Mouse (Mus musculus): Measurements from ENCODE around the gene Gm10696. TPM values are rescaled to one million over a fixed set of nuclear protein-coding genes. Genes with fewer than 3 reads are reported as not detected.
"Not testable (repeated sequence)": the region's sequence is repeated elsewhere in the genome, so short reads cannot be mapped to it uniquely, and the experiment has no call there.

The Gm10696 gene
- 0.04 TPM in 1 of 2 replicates, not detected in the other for polyA plus RNA-seq (2012; rRNA removed)

DNA sequence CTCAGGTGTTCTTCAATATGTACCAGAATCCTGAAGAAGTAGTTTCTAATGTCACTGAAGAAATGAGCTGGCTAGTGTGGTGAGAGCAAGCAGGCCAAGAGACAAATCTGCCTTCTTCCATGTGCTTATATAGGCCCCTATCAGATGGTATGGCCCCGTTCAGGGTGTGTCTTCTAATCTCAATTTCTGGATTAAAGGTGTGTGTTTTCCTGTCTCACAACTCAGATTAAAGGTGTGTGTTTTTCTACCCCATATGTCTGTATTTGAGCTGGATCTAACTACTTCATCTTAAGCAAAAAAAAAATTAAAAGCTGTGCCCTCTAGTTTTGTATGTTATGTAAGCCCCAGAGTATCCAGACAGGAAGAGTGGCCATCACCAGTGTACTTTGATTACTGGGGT lies at the start of gene Gm10696:
Gm10696 (minus strand) TSS at position 101 of the 400 bp plus-strand sequence.
- WGBS: 93% methylated on average over 1 of the region's 1 CpGs
- H3K4me1 ChIP-seq (replicated peaks; ENCODE audit: control insufficient read depth, insufficient read depth, low read length); H3K4me3 ChIP-seq (ENCODE audit: control insufficient read depth, insufficient read depth, low read length); H3K36me3 ChIP-seq (ENCODE audit: control insufficient read depth, insufficient read depth, low read length); DNase-seq; H3K27me3 ChIP-seq (ENCODE audit: control insufficient read depth, insufficient read depth, low read length); H3K27ac ChIP-seq (ENCODE audit: control insufficient read depth, insufficient read depth, low read length): not testable (repeated sequence)

DNA sequence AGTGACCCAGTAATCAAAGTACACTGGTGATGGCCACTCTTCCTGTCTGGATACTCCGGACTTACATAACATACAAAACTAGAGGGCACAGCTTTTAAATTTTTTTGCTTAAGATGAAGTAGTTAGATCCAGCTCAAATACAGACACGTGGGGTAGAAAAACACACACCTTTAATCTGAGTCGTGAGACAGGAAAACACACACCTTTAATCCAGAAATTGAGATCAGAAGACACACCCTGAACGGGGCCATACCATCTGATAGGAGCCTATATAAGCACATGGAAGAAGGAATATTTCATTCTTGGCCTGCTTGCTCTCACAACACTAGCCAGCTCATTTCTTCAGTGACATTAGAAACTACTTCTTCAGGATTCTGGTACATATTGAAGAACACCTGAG lies 18.4 kb upstream of the Gm10696 start, which contains the start of gene Gm5286:
Gm5286 (plus strand) TSS at position 301 of the 400 bp plus-strand sequence.
- 95% methylated on average over 3 of the region's 4 CpGs for WGBS
- not testable (repeated sequence) for H3K36me3 ChIP-seq (ENCODE audit: control insufficient read depth, insufficient read depth, low read length); H3K27me3 ChIP-seq (ENCODE audit: control insufficient read depth, insufficient read depth, low read length); H3K27ac ChIP-seq (ENCODE audit: control insufficient read depth, insufficient read depth, low read length); H3K4me3 ChIP-seq (ENCODE audit: control insufficient read depth, insufficient read depth, low read length); H3K4me1 ChIP-seq (replicated peaks; ENCODE audit: control insufficient read depth, insufficient read depth, low read length); DNase-seq

DNA sequence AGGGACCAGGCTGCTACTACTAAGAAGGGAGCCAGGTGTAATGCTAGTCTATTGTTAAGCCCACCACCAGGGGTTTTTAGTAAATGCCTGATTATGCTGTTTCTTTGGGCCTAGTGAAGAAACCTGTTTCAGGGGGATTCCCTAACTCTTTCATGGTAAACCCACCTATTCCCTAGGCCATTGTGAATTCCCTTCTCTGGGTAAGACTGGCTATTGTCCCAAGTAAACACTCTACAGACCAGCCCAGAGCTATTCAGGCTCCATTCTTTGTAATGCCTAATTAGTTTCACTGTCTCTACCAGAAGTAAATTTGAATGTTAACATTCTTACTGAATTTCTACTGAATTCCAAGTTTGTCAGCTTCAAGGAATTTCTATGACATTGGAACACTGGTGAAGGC lies 10.6 kb downstream of the Gm10696 start:
- DNase-seq; H3K4me3 ChIP-seq (ENCODE audit: control insufficient read depth, insufficient read depth, low read length); H3K4me1 ChIP-seq (replicated peaks; ENCODE audit: control insufficient read depth, insufficient read depth, low read length); H3K27ac ChIP-seq (ENCODE audit: control insufficient read depth, insufficient read depth, low read length); H3K27me3 ChIP-seq (ENCODE audit: control insufficient read depth, insufficient read depth, low read length); H3K36me3 ChIP-seq (ENCODE audit: control insufficient read depth, insufficient read depth, low read length): not testable (repeated sequence)

Other genes with a start within 250 kb of the Gm10696 start
- not detected in 2 replicates for gene Gm9117, start 234.7 kb downstream of the Gm10696 start, polyA plus RNA-seq (2012; rRNA removed)
- not detected in 2 replicates for gene Tdpoz5, start 216.9 kb downstream of the Gm10696 start, polyA plus RNA-seq (2012; rRNA removed)
- not detected in 2 replicates for gene Gm9125, start 123.3 kb downstream of the Gm10696 start, polyA plus RNA-seq (2012; rRNA removed)
- gene Gm10697, start 105.5 kb downstream of the Gm10696 start, polyA plus RNA-seq (2012; rRNA removed): not detected in 2 replicates
- not detected in 2 replicates for gene Gm5286, start 18.5 kb upstream of the Gm10696 start, polyA plus RNA-seq (2012; rRNA removed)
- not detected in 2 replicates for gene Gm4778, start 85.8 kb upstream of the Gm10696 start, polyA plus RNA-seq (2012; rRNA removed)
- gene Them4, start 131.9 kb upstream of the Gm10696 start, polyA plus RNA-seq (2012; rRNA removed): 1.8 and 2.3 TPM in 2 replicates
- gene Them5, start 163.9 kb upstream of the Gm10696 start, polyA plus RNA-seq (2012; rRNA removed): 0.27 and 0.35 TPM in 2 replicates
- gene C2cd4d, start 184.2 kb upstream of the Gm10696 start, polyA plus RNA-seq (2012; rRNA removed): 0.39 and 0.55 TPM in 2 replicates
- gene Rorc, start 194.6 kb upstream of the Gm10696 start, polyA plus RNA-seq (2012; rRNA removed): 296 and 308 TPM in 2 replicates
- 6.0 and 6.1 TPM in 2 replicates for gene Lingo4, start 220.3 kb upstream of the Gm10696 start, polyA plus RNA-seq (2012; rRNA removed)
- 2.6 and 4.1 TPM in 2 replicates for gene Tdrkh, start 235.1 kb upstream of the Gm10696 start, polyA plus RNA-seq (2012; rRNA removed)